Mouse (Mus musculus): ENCODE results near the gene Nosip. TPM values are rescaled to one million over a fixed set of nuclear protein-coding genes. Genes with fewer than 3 reads are reported as not detected.
A peak's percentile ranks its signal among the peaks of the same experiment; 100 is the strongest.
"Not testable (repeated sequence)": the region's sequence is repeated elsewhere in the genome, so short reads cannot be mapped to it uniquely, and the experiment has no call there.

Gene Nosip
- total RNA-seq, 1 experiment, result 94.2 TPM

- H3K27ac ChIP-seq (ENCODE audit: insufficient read depth, low read depth, low read length, poor library complexity, severe bottlenecking), result peak overlapping the region; percentile 18; the same call in 1 of the 2 replicates
- H3K4me3 ChIP-seq (ENCODE audit: insufficient read depth in 1 of 2, low read depth in 1 of 2, low read length in 2 of 2, poor library complexity in 1 of 2, severe bottlenecking in 1 of 2), result peak overlapping the region; percentile 4 to 12; a peak in 1 of 4 replicates
- TF ChIP-seq ZNF384 (IDR thresholded peaks at IDR 0.05; ENCODE audit: low read depth, low read length), result no peak
- no peak for TF ChIP-seq ZC3H11A (IDR thresholded peaks at IDR 0.05; ENCODE audit: borderline replicate concordance, low read depth, low read length)
- peaks cover 4 to 23% of the 10 kb centered on the region in 2 experiments; a peak in 3 of 4 replicates for H3K4me1 ChIP-seq (ENCODE audit: control insufficient read depth in 2 of 2, insufficient read depth in 2 of 2, low read length in 2 of 2, poor library complexity in 1 of 2)
- no peak overlapping the region for H3K9ac ChIP-seq (ENCODE audit: insufficient read depth, low read depth, low read length, poor library complexity, severe bottlenecking)
- no peaks in the 10 kb centered on the region for H3K9me3 ChIP-seq (ENCODE audit: control insufficient read depth, insufficient read depth, low read depth, low read length)
- DNase-seq (ENCODE audit: low read depth, low spot score), result no peak
- in situ Hi-C loops (cut with MboI; ENCODE audit: low sequenced_read_pairs in 2 of 2, unreplicated experiment in 2 of 2), result no loop called here
- H3K36me3 ChIP-seq (ENCODE audit: control insufficient read depth, insufficient read depth, low read length, poor library complexity, severe bottlenecking), result no peaks in the 10 kb centered on the region
These were observed 44.2 kb downstream of the Nosip start for GRCm38 (mm10) chr7:45106441-45106840.

- Histone ChIP-seq H3K9me3 (ENCODE audit: control insufficient read depth, insufficient read depth, low read depth, low read length) (no peaks in the 10 kb centered on the region), H3K4me3 (ENCODE audit: insufficient read depth in 1 of 2, low read depth in 1 of 2, low read length in 2 of 2, poor library complexity in 1 of 2, severe bottlenecking in 1 of 2) (no peak overlapping the region), H3K27ac (ENCODE audit: insufficient read depth, low read depth, low read length, poor library complexity, severe bottlenecking) (peak overlapping the region; percentile 18; the same call in 1 of the 2 replicates), H3K36me3 (ENCODE audit: control insufficient read depth, insufficient read depth, low read length, poor library complexity, severe bottlenecking) (no peaks in the 10 kb centered on the region), H3K4me1 (ENCODE audit: control insufficient read depth in 2 of 2, insufficient read depth in 2 of 2, low read length in 2 of 2, poor library complexity in 1 of 2) (peaks cover 4 to 28% of the 10 kb centered on the region in 2 experiments; a peak in 3 of 4 replicates), H3K9ac (ENCODE audit: insufficient read depth, low read depth, low read length, poor library complexity, severe bottlenecking) (peak overlapping the region; percentile 50; the same call in 1 of the 2 replicates)
- TF ChIP-seq CHD2 (IDR thresholded peaks at IDR 0.05; ENCODE audit: low read depth, low read length) (no peak), MAFK (IDR thresholded peaks at IDR 0.05; ENCODE audit: insufficient read depth, low read depth, low read length) (no peak), ZNF384 (IDR thresholded peaks at IDR 0.05; ENCODE audit: low read depth, low read length) (no peak), HCFC1 (IDR thresholded peaks at IDR 0.05; ENCODE audit: borderline replicate concordance, insufficient read depth, low read length) (no peak), ZC3H11A (IDR thresholded peaks at IDR 0.05; ENCODE audit: borderline replicate concordance, low read depth, low read length) (no peak)
- no peak for DNase-seq (ENCODE audit: low read depth, low spot score)
- in situ Hi-C loops (cut with MboI; ENCODE audit: low sequenced_read_pairs in 2 of 2, unreplicated experiment in 2 of 2), result no loop called here
These were observed 44.9 kb downstream of the Nosip start for GRCm38 (mm10) chr7:45107052-45107645.

- TF ChIP-seq ZNF384 (IDR thresholded peaks at IDR 0.05; ENCODE audit: low read depth, low read length), result 0 out of 2 replicates have a peak, but pooled peaks have one; percentile 11
- TF ChIP-seq MAFK (IDR thresholded peaks at IDR 0.05; ENCODE audit: insufficient read depth, low read depth, low read length), result peak; percentile 84
- in situ Hi-C loops (cut with MboI; ENCODE audit: low sequenced_read_pairs in 2 of 2, unreplicated experiment in 2 of 2); H3K27ac ChIP-seq (ENCODE audit: insufficient read depth, low read depth, low read length, poor library complexity, severe bottlenecking); DNase-seq (ENCODE audit: low read depth, low spot score); H3K9ac ChIP-seq (ENCODE audit: insufficient read depth, low read depth, low read length, poor library complexity, severe bottlenecking); H3K9me3 ChIP-seq (ENCODE audit: control insufficient read depth, insufficient read depth, low read depth, low read length); H3K36me3 ChIP-seq (ENCODE audit: control insufficient read depth, insufficient read depth, low read length, poor library complexity, severe bottlenecking); H3K4me3 ChIP-seq (ENCODE audit: insufficient read depth in 1 of 2, low read depth in 1 of 2, low read length in 2 of 2, poor library complexity in 1 of 2, severe bottlenecking in 1 of 2): not testable (repeated sequence)
- H3K4me1 ChIP-seq (ENCODE audit: control insufficient read depth in 2 of 2, insufficient read depth in 2 of 2, low read length in 2 of 2, poor library complexity in 1 of 2), result peaks cover 4 to 28% of the 10 kb centered on the region in 2 experiments; a peak in 3 of 4 replicates
These were observed 47.9 kb downstream of the Nosip start for GRCm38 (mm10) chr7:45110089-45110488.

- Histone ChIP-seq H3K4me1 (ENCODE audit: control insufficient read depth in 2 of 2, insufficient read depth in 2 of 2, low read length in 2 of 2, poor library complexity in 1 of 2) (peaks cover 1 to 22% of the 10 kb centered on the region in 2 experiments; a peak in 2 of 4 replicates), H3K4me3 (ENCODE audit: insufficient read depth in 1 of 2, low read depth in 1 of 2, low read length in 2 of 2, poor library complexity in 1 of 2, severe bottlenecking in 1 of 2) (no peak overlapping the region), H3K9me3 (ENCODE audit: control insufficient read depth, insufficient read depth, low read depth, low read length) (no peaks in the 10 kb centered on the region), H3K36me3 (ENCODE audit: control insufficient read depth, insufficient read depth, low read length, poor library complexity, severe bottlenecking) (no peaks in the 10 kb centered on the region), H3K27ac (ENCODE audit: insufficient read depth, low read depth, low read length, poor library complexity, severe bottlenecking) (peak overlapping the region; percentile 64; the same call in 1 of the 2 replicates), H3K9ac (ENCODE audit: insufficient read depth, low read depth, low read length, poor library complexity, severe bottlenecking) (no peak overlapping the region)
- in situ Hi-C loops (cut with MboI; ENCODE audit: low sequenced_read_pairs in 2 of 2, unreplicated experiment in 2 of 2), result no loop called here
- DNase-seq (ENCODE audit: low read depth, low spot score), result peak; percentile 61
- TF ChIP-seq MAFK (IDR thresholded peaks at IDR 0.05; ENCODE audit: insufficient read depth, low read depth, low read length) (no peak), ZNF384 (IDR thresholded peaks at IDR 0.05; ENCODE audit: low read depth, low read length) (no peak), ZC3H11A (IDR thresholded peaks at IDR 0.05; ENCODE audit: borderline replicate concordance, low read depth, low read length) (no peak), HCFC1 (IDR thresholded peaks at IDR 0.05; ENCODE audit: borderline replicate concordance, insufficient read depth, low read length) (no peak), CHD2 (IDR thresholded peaks at IDR 0.05; ENCODE audit: low read depth, low read length) (no peak)
These were observed 49.7 kb downstream of the Nosip start for GRCm38 (mm10) chr7:45111940-45112339.

GRCm38 (mm10) chr7:45112529-45112928 is 50.3 kb downstream of the Nosip start:
- in situ Hi-C loops (cut with MboI; ENCODE audit: low sequenced_read_pairs in 2 of 2, unreplicated experiment in 2 of 2), result no loop called here
- Histone ChIP-seq H3K4me1 (ENCODE audit: control insufficient read depth in 2 of 2, insufficient read depth in 2 of 2, low read length in 2 of 2, poor library complexity in 1 of 2) (peaks cover 1 to 20% of the 10 kb centered on the region in 2 experiments; a peak in 2 of 4 replicates), H3K36me3 (ENCODE audit: control insufficient read depth, insufficient read depth, low read length, poor library complexity, severe bottlenecking) (peaks cover under 1% of the 10 kb centered on the region; the same call in 1 of the 2 replicates), H3K9me3 (ENCODE audit: control insufficient read depth, insufficient read depth, low read depth, low read length) (no peaks in the 10 kb centered on the region), H3K4me3 (ENCODE audit: insufficient read depth in 1 of 2, low read depth in 1 of 2, low read length in 2 of 2, poor library complexity in 1 of 2, severe bottlenecking in 1 of 2) (no peak overlapping the region), H3K27ac (ENCODE audit: insufficient read depth, low read depth, low read length, poor library complexity, severe bottlenecking) (peak overlapping the region; percentile 64), H3K9ac (ENCODE audit: insufficient read depth, low read depth, low read length, poor library complexity, severe bottlenecking) (no peak overlapping the region)
- TF ChIP-seq MAFK (IDR thresholded peaks at IDR 0.05; ENCODE audit: insufficient read depth, low read depth, low read length), result no peak
- no peak for TF ChIP-seq HCFC1 (IDR thresholded peaks at IDR 0.05; ENCODE audit: borderline replicate concordance, insufficient read depth, low read length)
- no peak for TF ChIP-seq ZNF384 (IDR thresholded peaks at IDR 0.05; ENCODE audit: low read depth, low read length)
- TF ChIP-seq CHD2 (IDR thresholded peaks at IDR 0.05; ENCODE audit: low read depth, low read length), result no peak
- TF ChIP-seq ZC3H11A (IDR thresholded peaks at IDR 0.05; ENCODE audit: borderline replicate concordance, low read depth, low read length), result no peak
- DNase-seq (ENCODE audit: low read depth, low spot score), result no peak

Data from ES-E14 (cell line).